Mouse (Mus musculus) embryonic fibroblast, embryonic 13.5 days (primary cell): Measurements from ENCODE around the gene Ccdc188.

Experiments used
- CTCF ChIP-seq: IDR thresholded peaks from 2 replicates; pipeline ENCODE4 v1.5.1; 2011; ENCODE audit warnings: mild to moderate bottlenecking, control low read depth, low read length, moderate library complexity, borderline replicate concordance; ENCODE audit not compliant: insufficient read depth
- POLR2A ChIP-seq: IDR thresholded peaks from 2 replicates; pipeline ENCODE4 v1.6.1; 2011; ENCODE audit warnings: low read depth, mild to moderate bottlenecking, control low read depth, low read length, moderate library complexity

GRCm38 (mm10) chr16:18233919-18234670 is 16.4 kb downstream of the Ccdc188 start:
- TF ChIP-seq POLR2A (no peak; the same call in 1 of the 2 replicates), CTCF (no peak)
